Mouse (Mus musculus) liver, embryonic 11.5 days (tissue): ENCODE results near the gene Sycn. TPM values are rescaled to one million over a fixed set of nuclear protein-coding genes. Genes with fewer than 3 reads are reported as not detected.

ENCODE experiments used
- ATAC-seq: fragments of 200-750 bp; cut with Nextera tagmentation; replicated peaks from 2 replicates; pipeline ENCODE4 v1.8.0; 2017; ENCODE audit warnings: moderate number of reproducible peaks, mild to moderate bottlenecking, moderate TSS enrichment, moderate library complexity; ENCODE audit not compliant: low FRiP score
- DNase-seq: peaks from one replicate; pipeline ENCODE4 v3.0.0-alpha.2; 2017; ENCODE audit warnings: low spot score
- H3K27ac ChIP-seq: fragments of 300-500 bp; sonication (generic); 2 replicates; pipeline ENCODE4 v1.5.1; 2014; ENCODE audit warnings: mild to moderate bottlenecking, low read depth, low read length, control low read depth
- H3K27me3 ChIP-seq: fragments of 300-500 bp; sonication (generic); replicated peaks from 2 replicates; pipeline ENCODE4 v1.6.1; 2014; ENCODE audit warnings: low read length, mixed read lengths; ENCODE audit not compliant: control insufficient read depth, insufficient read depth
- H3K36me3 ChIP-seq: fragments of 300-500 bp; sonication (generic); 2 replicates; pipeline ENCODE4 v1.6.1; 2014; ENCODE audit warnings: mild to moderate bottlenecking, low read length, moderate library complexity, mixed read lengths; ENCODE audit not compliant: control insufficient read depth, insufficient read depth
- H3K4me1 ChIP-seq: fragments of 300-500 bp; sonication (generic); replicated peaks from 2 replicates; pipeline ENCODE4 v1.6.1; 2014; ENCODE audit warnings: low read length, mixed read lengths; ENCODE audit not compliant: control insufficient read depth, insufficient read depth
- H3K4me2 ChIP-seq: fragments of 300-500 bp; sonication (generic); 2 replicates; pipeline ENCODE4 v1.6.1; 2014; ENCODE audit warnings: mild to moderate bottlenecking, control low read depth, moderate library complexity
- H3K4me3 ChIP-seq: fragments of 300-500 bp; sonication (generic); 2 replicates; pipeline ENCODE4 v1.5.1; 2014; ENCODE audit warnings: low read depth, low read length, control low read depth
- H3K9ac ChIP-seq: fragments of 300-500 bp; sonication (generic); 2 replicates; pipeline ENCODE4 v1.6.1; 2014; ENCODE audit warnings: low read depth, low read length, control low read depth
- H3K9me3 ChIP-seq: fragments of 300-500 bp; sonication (generic); 2 replicates; pipeline ENCODE4 v1.6.1; 2016; ENCODE audit warnings: low read length, inconsistent platforms, mixed read lengths; ENCODE audit not compliant: control insufficient read depth
- WGBS: fragments of 180-500 bp; shearing (Covaris S2); extraction: QIAGEN DNeasy Blood & Tissue Kit; methylation state at CpG from one replicate; pipeline ENCODE4 v1.1.7; 2014; 5-methylcytosine and 5-hydroxymethylcytosine counted together
- polyA plus RNA-seq: library from polyadenylated mRNA; unstranded; fragments of >200 nt; fragmentation: Nextera tagmentation; extraction: Ambion mirVana; gene quantifications from 2 replicates; pipeline ENCODE4 v1.2.1, GENCODE M21; 2014

Gene Sycn
- polyA plus RNA-seq, 1 experiment from 2014 or later: not detected

DNA sequence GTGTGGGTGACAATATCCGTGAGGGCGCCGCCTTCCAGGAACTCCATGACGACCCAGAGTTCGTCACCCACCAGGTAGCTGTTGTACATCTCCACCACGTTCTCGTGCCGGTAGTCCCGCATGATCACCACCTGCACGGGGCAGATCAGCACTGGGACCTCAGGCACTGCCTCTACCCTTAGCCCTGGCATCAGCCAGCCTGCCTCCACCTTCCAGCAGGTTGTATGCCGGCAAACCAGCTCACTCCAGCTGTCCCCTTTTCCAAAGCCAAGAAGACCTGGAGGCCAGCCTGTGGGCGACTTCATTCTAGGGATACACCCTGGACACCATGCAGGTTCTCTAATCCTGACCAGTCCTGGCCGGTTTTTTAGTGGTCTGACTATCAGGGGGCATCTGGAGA lies 22.3 kb downstream of the Sycn start:
- H3K36me3 ChIP-seq: peaks cover 57% of the 10 kb centered on the region
- ATAC-seq (no peak), DNase-seq (no peak)
- no peaks in the 10 kb centered on the region for H3K9me3 ChIP-seq
- H3K27me3 ChIP-seq: no peaks in the 10 kb centered on the region
- H3K9ac ChIP-seq: no peak overlapping the region
- H3K4me3 ChIP-seq: no peak overlapping the region
- no peak overlapping the region for H3K4me2 ChIP-seq
- no peak overlapping the region for H3K27ac ChIP-seq
- WGBS: 93% methylated on average over 13 of the region's 13 CpGs
- H3K4me1 ChIP-seq: peaks cover 2% of the 10 kb centered on the region

DNA sequence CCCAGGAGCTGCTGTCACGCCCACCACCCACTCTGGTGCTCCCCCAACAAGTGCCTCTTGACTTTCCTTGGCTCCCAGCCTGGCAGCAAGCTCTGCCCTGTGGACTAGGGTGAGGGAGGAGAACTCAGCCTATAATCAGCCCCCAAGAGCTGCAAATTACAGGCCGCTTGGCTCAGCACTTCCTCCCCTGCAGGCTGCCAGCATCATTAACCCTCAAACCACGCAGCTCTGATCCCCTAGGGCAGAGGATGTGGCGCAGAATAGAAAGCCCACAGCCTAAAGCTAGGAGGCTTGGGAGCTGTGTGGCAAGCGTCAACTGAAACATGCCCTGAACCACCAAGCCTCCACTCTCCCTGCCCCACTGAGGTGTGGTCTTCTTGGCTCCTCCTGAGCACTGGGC lies 24.7 kb downstream of the Sycn start:
- 77% methylated on average over 5 of the region's 5 CpGs for WGBS
- Histone ChIP-seq H3K27ac (no peak overlapping the region), H3K36me3 (peaks cover 51% of the 10 kb centered on the region), H3K4me2 (no peak overlapping the region), H3K4me3 (no peak overlapping the region), H3K27me3 (no peaks in the 10 kb centered on the region), H3K4me1 (no peaks in the 10 kb centered on the region; the same call in 1 of the 2 replicates), H3K9ac (no peak overlapping the region), H3K9me3 (no peaks in the 10 kb centered on the region)
- no peak for ATAC-seq
- no peak for DNase-seq

DNA sequence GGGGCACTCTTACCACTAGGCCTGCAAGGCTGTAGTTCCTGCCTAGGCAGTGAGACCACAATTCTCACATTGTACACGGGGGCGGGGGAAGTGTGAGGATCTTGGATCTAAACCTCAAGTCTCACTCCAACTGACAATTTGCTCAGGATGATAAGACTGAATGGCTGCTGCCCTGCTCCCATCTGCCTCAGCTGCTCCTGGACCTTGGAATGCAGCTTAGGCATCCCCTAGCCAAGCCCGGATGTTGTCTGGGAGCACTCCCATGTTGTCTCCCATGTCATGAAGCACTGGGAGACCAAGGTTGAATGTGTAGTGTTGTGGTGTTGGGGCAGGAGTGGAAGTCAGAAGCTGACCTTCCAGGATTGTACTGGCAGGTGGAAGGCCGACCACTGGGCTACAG lies 26.9 kb downstream of the Sycn start:
- 69% methylated on average over 4 of the region's 4 CpGs for WGBS
- DNase-seq (no peak), ATAC-seq (no peak)
- peaks cover 12% of the 10 kb centered on the region for H3K4me1 ChIP-seq
- no peak overlapping the region for H3K9ac ChIP-seq
- H3K27ac ChIP-seq: no peak overlapping the region
- H3K9me3 ChIP-seq: no peaks in the 10 kb centered on the region
- H3K27me3 ChIP-seq: no peaks in the 10 kb centered on the region
- no peak overlapping the region for H3K4me3 ChIP-seq
- no peak overlapping the region for H3K4me2 ChIP-seq
- peaks cover 41% of the 10 kb centered on the region for H3K36me3 ChIP-seq

DNA sequence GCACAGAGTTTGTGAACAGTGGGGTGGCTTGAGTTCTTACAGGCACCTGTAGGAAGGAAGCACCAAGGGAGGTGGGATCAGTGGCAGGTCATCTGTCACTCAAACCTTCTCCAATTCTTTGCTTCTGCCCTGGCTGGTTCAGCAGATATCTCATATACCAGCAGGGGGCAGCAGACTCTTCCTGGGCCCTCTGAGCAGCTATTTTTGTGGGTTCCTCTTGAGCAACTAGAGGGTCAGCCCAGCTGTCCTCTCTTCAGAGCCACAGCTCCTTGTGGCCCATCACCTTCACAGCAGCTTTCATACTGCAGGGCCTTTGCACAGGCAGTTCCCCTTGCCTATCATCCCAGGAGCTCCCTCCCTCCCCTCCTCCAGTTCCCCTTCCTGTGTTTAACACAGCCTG lies 27.6 kb downstream of the Sycn start:
- H3K4me2 ChIP-seq: no peak overlapping the region
- H3K36me3 ChIP-seq: peaks cover 33% of the 10 kb centered on the region
- ATAC-seq: no peak
- no peak overlapping the region for H3K9ac ChIP-seq
- H3K27ac ChIP-seq: no peak overlapping the region
- H3K4me3 ChIP-seq: no peak overlapping the region
- H3K4me1 ChIP-seq: peaks cover 17% of the 10 kb centered on the region
- no peaks in the 10 kb centered on the region for H3K27me3 ChIP-seq
- DNase-seq: no peak
- no peaks in the 10 kb centered on the region for H3K9me3 ChIP-seq

DNA sequence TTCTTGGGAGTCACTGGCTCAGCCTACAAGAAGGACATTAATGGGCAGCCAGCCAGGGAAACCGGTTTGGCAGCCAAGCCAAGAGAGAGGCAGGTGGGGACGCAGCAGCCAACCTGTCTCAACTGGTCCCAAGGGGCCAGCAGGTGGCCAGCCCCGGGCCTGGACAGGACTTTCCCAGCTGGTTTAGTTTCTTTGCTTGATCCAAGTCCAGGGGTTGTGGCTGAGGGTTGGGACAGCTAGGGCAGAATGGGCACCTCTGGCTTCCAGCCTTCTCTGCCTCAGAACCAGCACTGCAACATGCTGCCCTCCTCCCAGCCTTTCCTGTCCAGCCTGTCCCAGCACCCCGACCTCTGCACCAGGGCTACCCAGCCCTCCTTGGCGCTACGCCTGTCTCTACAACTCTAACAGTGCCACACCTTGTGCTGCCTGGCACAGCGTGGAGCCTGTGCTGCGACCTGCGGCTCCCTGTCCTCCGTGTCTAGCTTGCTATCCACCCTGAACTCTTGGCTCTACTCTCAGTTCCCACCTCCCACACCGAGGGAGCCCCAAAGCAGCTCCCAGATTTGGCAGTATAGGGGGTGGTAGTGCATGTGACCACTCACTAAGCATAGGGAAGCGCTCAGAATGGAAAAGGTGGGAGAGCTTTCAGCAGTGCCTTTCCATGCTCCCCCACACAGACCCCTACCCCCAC lies 29.8 kb downstream of the Sycn start:
- Histone ChIP-seq H3K4me3 (no peak overlapping the region), H3K27ac (no peak overlapping the region; the same call in 1 of the 2 replicates), H3K4me1 (peaks cover 39% of the 10 kb centered on the region), H3K9me3 (no peaks in the 10 kb centered on the region), H3K27me3 (no peaks in the 10 kb centered on the region), H3K36me3 (peaks cover 16% of the 10 kb centered on the region; the same call in 1 of the 2 replicates), H3K9ac (no peak overlapping the region), H3K4me2 (no peak overlapping the region)
- DNase-seq (no peak), ATAC-seq (no peak)
- WGBS: 79% methylated on average over 12 of the region's 12 CpGs

DNA sequence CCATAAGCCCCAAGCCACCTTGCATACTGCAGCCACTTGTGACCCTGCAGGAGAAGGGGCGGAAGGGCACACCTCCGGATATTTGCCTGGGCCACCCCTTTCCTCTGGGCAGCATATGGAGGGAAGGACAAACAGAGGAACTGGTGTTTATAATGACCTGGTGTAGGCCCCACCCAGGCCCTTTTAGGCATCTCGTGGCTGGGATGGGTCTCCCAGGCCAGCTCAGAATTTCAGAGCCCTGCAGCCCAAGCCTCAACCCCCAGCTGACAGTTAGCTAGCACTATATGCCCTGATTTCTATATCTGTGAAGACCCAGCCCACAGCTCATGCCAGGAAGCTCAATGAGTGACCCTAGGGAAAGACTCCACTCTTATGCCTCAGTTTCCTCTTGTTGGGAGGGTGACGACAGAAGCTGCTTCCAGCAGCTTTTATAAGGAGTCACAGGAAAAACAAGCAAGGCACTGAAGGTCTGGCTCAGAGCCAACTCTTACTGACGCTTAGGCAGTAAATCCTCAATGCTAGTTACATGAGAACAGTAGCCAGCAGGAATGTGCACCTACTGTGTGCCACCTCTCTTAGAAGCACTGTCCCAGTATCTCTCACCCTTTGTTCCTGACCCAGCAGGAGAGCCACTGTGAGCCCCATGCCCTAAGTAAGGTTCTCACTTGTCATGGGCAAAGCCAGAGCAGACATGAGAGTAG lies 30.4 kb downstream of the Sycn start:
- H3K4me3 ChIP-seq: no peak overlapping the region
- DNase-seq: no peak
- H3K4me1 ChIP-seq: peaks cover 46% of the 10 kb centered on the region
- no peak overlapping the region; the same call in 1 of the 2 replicates for H3K9ac ChIP-seq
- ATAC-seq: no peak
- H3K27ac ChIP-seq: no peak overlapping the region
- H3K36me3 ChIP-seq: peaks cover 15% of the 10 kb centered on the region; the same call in 1 of the 2 replicates
- H3K4me2 ChIP-seq: no peak overlapping the region
- 53% methylated on average over 5 of the region's 5 CpGs for WGBS
- no peaks in the 10 kb centered on the region for H3K9me3 ChIP-seq
- H3K27me3 ChIP-seq: no peaks in the 10 kb centered on the region

DNA sequence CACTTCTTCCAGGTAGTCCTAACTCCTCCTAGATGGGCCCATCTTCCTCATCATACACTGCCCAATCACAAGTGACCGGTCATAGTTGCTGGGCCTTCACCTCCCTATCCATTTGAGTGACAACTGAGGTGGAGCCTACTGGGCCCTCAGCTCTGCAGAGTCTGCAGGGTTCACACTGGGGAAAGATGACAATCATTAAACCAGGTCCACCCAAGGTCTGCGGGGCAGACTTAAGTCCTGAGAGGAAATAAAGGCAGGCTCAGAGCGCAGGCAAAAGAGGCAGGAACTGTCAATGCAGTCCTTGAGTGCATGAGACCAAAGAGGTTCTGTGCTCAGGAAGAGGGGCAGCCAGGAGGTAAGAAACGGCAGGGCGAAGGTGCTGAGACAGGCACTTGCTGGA lies 32.0 kb downstream of the Sycn start:
- H3K4me3 ChIP-seq: no peak overlapping the region
- no peak for ATAC-seq
- WGBS: 73% methylated on average over 5 of the region's 5 CpGs

DNA sequence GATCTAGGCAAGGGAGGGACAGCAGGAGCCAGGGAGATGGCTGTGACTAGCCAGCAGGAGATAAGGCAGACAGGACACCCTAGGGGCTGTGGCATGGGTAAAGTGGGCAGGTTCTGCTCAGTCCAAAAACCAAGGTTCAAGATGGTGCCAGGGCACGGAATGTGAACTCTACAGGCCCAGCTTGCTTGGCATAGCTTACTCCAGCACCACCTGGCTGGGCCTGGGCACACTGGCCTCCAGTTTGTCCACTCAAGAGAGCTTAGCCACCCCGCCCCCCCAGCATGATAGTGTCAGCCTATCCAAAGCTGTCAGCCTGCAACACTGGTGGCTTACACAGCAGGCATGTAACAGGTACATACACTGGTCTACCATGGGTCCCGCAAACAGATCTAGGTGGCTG lies 32.6 kb downstream of the Sycn start:
- no peaks in the 10 kb centered on the region for H3K9me3 ChIP-seq
- H3K4me3 ChIP-seq: no peak overlapping the region
- no peak overlapping the region for H3K4me2 ChIP-seq
- peaks cover 67% of the 10 kb centered on the region for H3K4me1 ChIP-seq
- DNase-seq (no peak), ATAC-seq (no peak)
- no peak overlapping the region for H3K27ac ChIP-seq
- WGBS: 88% methylated on average over 3 of the region's 3 CpGs
- H3K9ac ChIP-seq: no peak overlapping the region
- H3K27me3 ChIP-seq: no peaks in the 10 kb centered on the region
- H3K36me3 ChIP-seq: no peaks in the 10 kb centered on the region

More for the DNA sequence above, 32.0 kb downstream of the Sycn start:
- Histone ChIP-seq H3K4me1 (peaks cover 61% of the 10 kb centered on the region), H3K9ac (no peak overlapping the region), H3K4me2 (no peak overlapping the region), H3K36me3 (peaks cover 3% of the 10 kb centered on the region; the same call in 1 of the 2 replicates), H3K27me3 (no peaks in the 10 kb centered on the region), H3K27ac (no peak overlapping the region), H3K9me3 (no peaks in the 10 kb centered on the region)
- DNase-seq: no peak

DNA sequence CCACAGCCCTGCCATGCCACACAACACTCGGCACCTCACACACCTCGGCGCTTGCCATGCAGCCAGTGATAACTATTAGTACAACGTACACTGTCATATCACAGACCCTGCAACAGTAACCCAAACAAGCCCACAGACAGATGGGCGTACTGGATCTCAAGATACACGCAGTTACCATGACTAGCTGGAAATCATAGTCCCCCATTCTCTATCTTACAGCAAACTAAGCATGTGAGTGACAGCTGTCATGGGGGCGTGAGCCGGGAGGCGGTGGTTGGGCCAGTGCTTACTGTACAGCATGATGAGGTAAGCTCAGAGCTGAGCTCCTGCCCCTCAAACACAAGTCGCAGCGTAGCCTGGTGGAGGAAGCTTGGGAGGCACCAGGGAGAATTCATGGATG lies 34.9 kb downstream of the Sycn start:
- H3K27me3 ChIP-seq: no peaks in the 10 kb centered on the region
- peaks cover 86% of the 10 kb centered on the region for H3K4me1 ChIP-seq
- H3K4me3 ChIP-seq: 0 out of 2 replicates have a peak overlapping the region, but pooled peaks have one; percentile 4
- H3K9ac ChIP-seq: no peak overlapping the region
- no peak overlapping the region; the same call in 1 of the 2 replicates for H3K4me2 ChIP-seq
- H3K36me3 ChIP-seq: no peaks in the 10 kb centered on the region
- WGBS: 76% methylated on average over 11 of the region's 11 CpGs
- DNase-seq: no peak
- peak; percentile 51 for ATAC-seq
- H3K27ac ChIP-seq: no peak overlapping the region
- H3K9me3 ChIP-seq: no peaks in the 10 kb centered on the region
